Comparison of ENCODE assay signal across 11 mouse cellular contexts in the genomic region with DNA sequence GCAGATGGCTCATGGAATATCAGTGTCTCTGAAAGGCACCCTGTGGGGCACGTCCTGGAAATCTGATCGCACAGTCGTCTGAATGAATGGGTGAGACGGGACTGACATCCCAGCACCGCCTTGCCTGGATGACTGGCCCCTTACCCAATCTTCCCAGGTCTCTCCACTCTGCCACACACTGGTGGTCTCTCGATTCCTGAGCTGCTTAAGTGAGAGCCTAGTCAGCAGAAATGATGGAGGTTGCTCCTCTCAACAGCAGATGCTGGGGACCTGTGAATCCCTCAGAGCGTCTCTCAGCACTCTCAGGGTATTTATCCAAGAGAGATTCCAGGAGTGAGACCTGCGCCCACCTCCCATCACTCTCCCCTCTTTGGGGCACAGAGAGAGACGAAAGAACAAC. TPM values are rescaled to one million over a fixed set of nuclear protein-coding genes. Genes with fewer than 3 reads are reported as not detected.
DNase-seq lines count a peak whose midpoint lies in the region; ATAC-seq lines count a peak whose summit lies in the region.
"Had no signal": no experiment of that assay in that cellular context is flagged by ENCODE, and none has a peak within 500 bp of the region (broad histone marks: within the 10 kb centered on the region; RNA-seq: fewer than 3 reads in every experiment).

No protein-coding gene starts in this region.

- H3K9ac ChIP-seq in neural tube, embryonic 13.5 days = 0 out of 2 replicates have a peak overlapping the region, but pooled peaks have one; percentile 22
- H3K9ac ChIP-seq in neural tube, embryonic 15.5 days (replicated peaks) = no peak overlapping the region
- no peak overlapping the region for H3K9ac ChIP-seq in limb, embryonic 15.5 days

- H3K4me2 ChIP-seq in neural tube, embryonic 13.5 days = no peak overlapping the region
- H3K4me2 ChIP-seq in neural tube, embryonic 15.5 days = no peak overlapping the region
- no peak overlapping the region for H3K4me2 ChIP-seq in limb, embryonic 15.5 days

- H3K27ac ChIP-seq in heart, embryonic 10.5 days = peak overlapping the region; percentile 23; the same call in 1 of the 2 replicates
- no peak overlapping the region for H3K27ac ChIP-seq in neural tube, embryonic 13.5 days (replicated peaks)
- H3K27ac ChIP-seq in neural tube, embryonic 15.5 days (replicated peaks) = no peak overlapping the region
- H3K27ac ChIP-seq in limb, embryonic 15.5 days = peak overlapping the region; percentile 33

- H3K4me3 ChIP-seq in heart, embryonic 10.5 days = no peak overlapping the region
- H3K4me3 ChIP-seq in neural tube, embryonic 13.5 days = no peak overlapping the region
- no peak overlapping the region for H3K4me3 ChIP-seq in neural tube, embryonic 15.5 days (replicated peaks)
- no peak overlapping the region for H3K4me3 ChIP-seq in limb, embryonic 15.5 days

- H3K36me3 ChIP-seq in heart, embryonic 10.5 days = no peaks in the 10 kb centered on the region
- no peaks in the 10 kb centered on the region for H3K36me3 ChIP-seq in neural tube, embryonic 13.5 days
- H3K36me3 ChIP-seq in neural tube, embryonic 15.5 days = no peaks in the 10 kb centered on the region
- H3K36me3 ChIP-seq in limb, embryonic 15.5 days = no peaks in the 10 kb centered on the region

- H3K9me3 ChIP-seq in heart, embryonic 10.5 days = no peaks in the 10 kb centered on the region
- H3K9me3 ChIP-seq in neural tube, embryonic 13.5 days = no peaks in the 10 kb centered on the region
- H3K9me3 ChIP-seq in neural tube, embryonic 15.5 days (replicated peaks) = no peaks in the 10 kb centered on the region
- H3K9me3 ChIP-seq in limb, embryonic 15.5 days = no peaks in the 10 kb centered on the region

- H3K27me3 ChIP-seq in heart, embryonic 10.5 days (ENCODE audit: insufficient read depth, poor library complexity, severe bottlenecking) = no peaks in the 10 kb centered on the region
- H3K27me3 ChIP-seq in neural tube, embryonic 13.5 days = no peaks in the 10 kb centered on the region
- H3K27me3 ChIP-seq in neural tube, embryonic 15.5 days (replicated peaks) = no peaks in the 10 kb centered on the region
- H3K27me3 ChIP-seq in limb, embryonic 15.5 days = no peaks in the 10 kb centered on the region

- 30% methylated on average over 9 of the region's 9 CpGs for WGBS in heart, embryonic 10.5 days
- 38% methylated on average over 9 of the region's 9 CpGs for WGBS in neural tube, embryonic 13.5 days
- WGBS in neural tube, embryonic 15.5 days = 42% methylated on average over 9 of the region's 9 CpGs
- 37% methylated on average over 9 of the region's 9 CpGs for WGBS in limb, embryonic 15.5 days

- DNase-seq in heart, embryonic 10.5 days (ENCODE audit: low spot score) = no peak
- DNase-seq in heart, adult 11 months = no peak
- no peak for DNase-seq in adrenal gland, adult 8-10 months
- DNase-seq in adrenal gland, adult 18-20 months (ENCODE audit: low spot score in 2 of 2) = no peak
- no peak for DNase-seq in cerebellum, postnatal 25 days
- DNase-seq: B cell, adult 2 months; kidney, postnatal 10 days; right cerebral cortex, postnatal 14 days had no signal

- peaks cover 31% of the 10 kb centered on the region for H3K4me1 ChIP-seq in heart, embryonic 10.5 days
- H3K4me1 ChIP-seq in neural tube, embryonic 13.5 days (replicated peaks) = peaks cover 13% of the 10 kb centered on the region
- peaks cover 10% of the 10 kb centered on the region for H3K4me1 ChIP-seq in neural tube, embryonic 15.5 days
- peaks cover 11% of the 10 kb centered on the region for H3K4me1 ChIP-seq in limb, embryonic 15.5 days

- ATAC-seq in neural tube, embryonic 13.5 days (ENCODE audit: low read depth) = no peak
- no peak for ATAC-seq in neural tube, embryonic 15.5 days (ENCODE audit: low FRiP score)
- ATAC-seq in limb, embryonic 15.5 days (ENCODE audit: insufficient number of reproducible peaks, low FRiP score, low TSS enrichment, low read depth) = no peak

RNA-seq across cellular contexts. Expression of gene Zfp281, which starts 36.8 kb away (rescaled TPM):
- polyA plus RNA-seq in heart, embryonic 10.5 days (2016; fragmentation: Nextera tagmentation; extraction: Ambion mirVana) = 15.6 and 22.5 TPM in 2 replicates
- 26.3 and 27.2 TPM in 2 replicates for polyA plus RNA-seq in neural tube, embryonic 13.5 days (2015; fragmentation: Nextera tagmentation; extraction: Ambion mirVana)
- polyA plus RNA-seq in neural tube, embryonic 15.5 days (2015; fragmentation: Nextera tagmentation; extraction: Ambion mirVana) = 17.2 and 17.6 TPM in 2 replicates
- polyA plus RNA-seq in limb, embryonic 15.5 days (2015; fragmentation: Nextera tagmentation; extraction: Ambion mirVana) = 15.8 and 17.3 TPM in 2 replicates
- 10 to 100 TPM; 17.9 to 22.4 (median 19.6) TPM for total RNA-seq in adrenal gland, adult 8-10 months (2022)
- total RNA-seq in adrenal gland, adult 18-20 months (2021) = 10 to 100 TPM; 15.3 to 19.7 TPM

Comparison
In these comparisons a context has a peak if more than half of its experiments do, and no peak if none do; other contexts are left out.
1. H3K27ac ChIP-seq: peak in heart, embryonic 10.5 days (single experiment) and limb, embryonic 15.5 days (single experiment); none in neural tube, embryonic 13.5 days (single experiment) and neural tube, embryonic 15.5 days (single experiment).